Mouse (Mus musculus): ENCODE data around the gene Etfdh. TPM values are rescaled to one million over a fixed set of nuclear protein-coding genes. Genes with fewer than 3 reads are reported as not detected.

The Etfdh gene
- polyA plus RNA-seq, 1 experiment from 2014 or later: 56.7 TPM

GRCm38 (mm10) chr3:79563511-79563910 is 65.8 kb downstream of the Etfdh start:
- Histone ChIP-seq H3K4me2 (replicated peaks) (no peak overlapping the region), H3K4me3 (no peak overlapping the region), H3K27me3 (no peaks in the 10 kb centered on the region), H3K36me3 (no peaks in the 10 kb centered on the region), H3K27ac (no peak overlapping the region), H3K4me1 (peaks cover 7% of the 10 kb centered on the region), H3K9ac (no peak overlapping the region), H3K9me3 (no peaks in the 10 kb centered on the region)
- ATAC-seq (ENCODE audit: insufficient number of reproducible peaks, insufficient read depth, low FRiP score, low TSS enrichment): no peak
- 58% methylated on average over 2 of the region's 2 CpGs for WGBS

- peaks cover 7% of the 10 kb centered on the region for H3K4me1 ChIP-seq
- WGBS: 83% methylated on average over 10 of the region's 10 CpGs
- no peak overlapping the region for H3K4me3 ChIP-seq
- no peaks in the 10 kb centered on the region for H3K36me3 ChIP-seq
- H3K27ac ChIP-seq: no peak overlapping the region
- no peaks in the 10 kb centered on the region for H3K9me3 ChIP-seq
- H3K9ac ChIP-seq: no peak overlapping the region
- no peaks in the 10 kb centered on the region for H3K27me3 ChIP-seq
- no peak overlapping the region for H3K4me2 ChIP-seq (replicated peaks)
- no peak for ATAC-seq (ENCODE audit: insufficient number of reproducible peaks, insufficient read depth, low FRiP score, low TSS enrichment)
Observed at GRCm38 (mm10) chr3:79561784-79562715, 67.2 kb downstream of the Etfdh start.

DNA sequence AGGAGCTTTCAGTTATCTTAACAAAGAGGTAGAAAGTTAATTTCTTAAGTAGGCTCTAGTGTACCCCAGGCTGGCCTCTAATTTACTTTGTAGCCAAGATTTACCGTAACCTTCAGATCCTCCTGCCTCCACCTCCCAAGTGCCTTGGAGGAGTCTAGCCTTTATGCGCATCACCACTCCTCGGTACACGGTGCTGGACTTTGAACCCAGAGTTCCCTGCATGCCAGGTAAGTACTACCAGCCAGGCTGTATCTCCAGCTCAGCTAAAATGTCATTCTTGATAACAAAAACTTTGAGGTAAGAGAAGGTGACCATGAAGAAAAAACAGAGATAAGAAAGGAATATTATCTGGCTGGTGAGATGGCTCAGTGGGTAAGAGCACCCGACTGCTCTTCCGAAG is 68.7 kb downstream of the Etfdh start:
- no peaks in the 10 kb centered on the region for H3K4me1 ChIP-seq
- no peak overlapping the region for H3K4me3 ChIP-seq
- H3K4me2 ChIP-seq (replicated peaks): no peak overlapping the region
- no peaks in the 10 kb centered on the region for H3K27me3 ChIP-seq
- H3K36me3 ChIP-seq: no peaks in the 10 kb centered on the region
- H3K9ac ChIP-seq: no peak overlapping the region
- no peak overlapping the region for H3K27ac ChIP-seq
- no peak for ATAC-seq (ENCODE audit: insufficient number of reproducible peaks, insufficient read depth, low FRiP score, low TSS enrichment)
- H3K9me3 ChIP-seq: no peaks in the 10 kb centered on the region
- 94% methylated on average over 6 of the region's 6 CpGs for WGBS

DNA sequence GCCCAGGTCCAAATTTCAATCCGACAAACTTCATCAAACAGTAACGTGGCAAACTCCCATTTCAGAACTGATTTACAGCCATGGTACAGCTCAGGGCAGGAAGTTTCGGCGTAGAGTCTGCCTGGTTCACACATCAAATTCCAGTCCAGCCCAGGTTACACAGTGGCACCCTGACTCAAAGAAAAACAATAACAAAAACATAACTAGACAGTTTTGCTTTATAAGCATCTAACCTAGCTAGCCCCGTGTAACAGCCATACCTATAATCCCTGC is 69.6 kb downstream of the Etfdh start:
- H3K27ac ChIP-seq: no peak overlapping the region
- no peaks in the 10 kb centered on the region for H3K4me1 ChIP-seq
- H3K9me3 ChIP-seq: no peaks in the 10 kb centered on the region
- H3K27me3 ChIP-seq: no peaks in the 10 kb centered on the region
- no peak for ATAC-seq (ENCODE audit: insufficient number of reproducible peaks, insufficient read depth, low FRiP score, low TSS enrichment)
- H3K36me3 ChIP-seq: no peaks in the 10 kb centered on the region
- H3K4me3 ChIP-seq: no peak overlapping the region
- WGBS: 89% methylated on average over 5 of the region's 5 CpGs
- H3K9ac ChIP-seq: no peak overlapping the region
- H3K4me2 ChIP-seq (replicated peaks): no peak overlapping the region

DNA sequence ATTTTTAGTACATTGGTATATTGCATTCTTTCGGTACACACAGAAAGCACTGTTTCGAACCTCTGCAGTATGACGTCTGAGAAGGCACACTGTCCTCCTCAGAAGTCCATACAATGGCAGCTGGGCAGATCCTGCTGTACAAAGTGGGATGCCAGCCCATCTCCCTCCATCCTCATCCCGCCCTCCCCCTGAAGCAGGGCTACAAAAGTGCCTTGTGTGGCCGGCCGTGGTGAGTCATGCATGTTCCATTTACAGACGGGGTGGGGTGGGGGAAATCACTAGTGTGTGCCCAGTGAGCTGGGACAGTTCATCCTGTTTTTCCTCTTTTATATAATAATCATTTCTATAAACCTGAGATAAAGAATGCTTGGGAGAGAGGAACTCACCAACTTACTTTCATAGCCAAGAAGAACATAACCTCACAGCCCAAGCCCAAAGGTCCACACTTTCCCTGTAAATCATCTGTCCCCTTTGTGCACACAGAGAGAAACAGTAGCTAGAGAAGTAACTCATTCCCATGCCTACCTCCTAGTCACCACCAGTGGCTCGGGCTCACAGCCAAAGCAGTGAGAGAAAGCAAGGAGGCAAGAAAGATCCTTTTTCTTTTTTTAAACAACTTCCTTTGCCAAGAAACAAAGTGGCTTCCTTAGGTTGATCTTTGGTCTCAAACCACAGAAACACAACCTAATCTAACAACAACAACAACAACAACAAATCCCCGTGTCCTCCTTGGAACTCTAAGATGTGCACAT is 70.1 kb downstream of the Etfdh start:
- Histone ChIP-seq H3K9ac (no peak overlapping the region), H3K27ac (no peak overlapping the region), H3K36me3 (no peaks in the 10 kb centered on the region), H3K27me3 (no peaks in the 10 kb centered on the region), H3K9me3 (no peaks in the 10 kb centered on the region), H3K4me2 (replicated peaks) (no peak overlapping the region), H3K4me3 (no peak overlapping the region), H3K4me1 (no peaks in the 10 kb centered on the region)
- WGBS: 85% methylated on average over 9 of the region's 9 CpGs
- no peak for ATAC-seq (ENCODE audit: insufficient number of reproducible peaks, insufficient read depth, low FRiP score, low TSS enrichment)

DNA sequence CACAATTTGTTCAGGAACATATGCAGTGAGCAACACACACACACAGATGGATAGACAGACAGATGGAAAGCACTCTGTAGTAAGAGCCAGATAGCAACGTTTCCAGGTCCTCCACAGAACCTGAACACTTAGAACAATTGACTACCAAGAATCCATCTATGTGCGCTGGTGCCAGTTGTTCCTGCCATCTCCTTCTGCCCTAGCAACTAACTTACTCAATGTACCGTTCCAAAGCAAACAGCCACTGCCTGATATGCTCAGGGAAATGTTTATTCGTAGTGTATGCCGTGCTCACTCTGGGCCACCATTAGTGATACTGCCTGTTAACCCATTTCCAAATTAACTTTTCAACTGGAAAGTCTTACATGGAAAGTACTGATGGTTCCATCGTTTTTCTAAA is 74.2 kb downstream of the Etfdh start:
- WGBS: 92% methylated on average over 6 of the region's 6 CpGs
- Histone ChIP-seq H3K4me2 (replicated peaks) (no peak overlapping the region), H3K4me1 (no peaks in the 10 kb centered on the region), H3K9me3 (no peaks in the 10 kb centered on the region), H3K27ac (no peak overlapping the region), H3K36me3 (no peaks in the 10 kb centered on the region), H3K9ac (no peak overlapping the region), H3K4me3 (no peak overlapping the region), H3K27me3 (no peaks in the 10 kb centered on the region)
- ATAC-seq (ENCODE audit: insufficient number of reproducible peaks, insufficient read depth, low FRiP score, low TSS enrichment): no peak

Other genes with a start within 250 kb of the Etfdh start
- 7.0 and 7.8 TPM in 2 replicates for gene Fnip2, start 61.7 kb downstream of the Etfdh start, polyA plus RNA-seq (2016; fragmentation: Nextera tagmentation; extraction: Ambion mirVana)
- gene Ppid, start 38.2 kb downstream of the Etfdh start, polyA plus RNA-seq (2016; fragmentation: Nextera tagmentation; extraction: Ambion mirVana): 187 and 196 TPM in 2 replicates
- 39.8 and 40.0 TPM in 2 replicates for gene 4930579G24Rik, start 421 bp downstream of the Etfdh start, polyA plus RNA-seq (2016; fragmentation: Nextera tagmentation; extraction: Ambion mirVana)
- gene Rxfp1, start 108.4 kb upstream of the Etfdh start, polyA plus RNA-seq (2016; fragmentation: Nextera tagmentation; extraction: Ambion mirVana): 0.67 and 1.0 TPM in 2 replicates
- gene Tmem144, start 223.3 kb upstream of the Etfdh start, polyA plus RNA-seq (2016; fragmentation: Nextera tagmentation; extraction: Ambion mirVana): 2.5 and 3.2 TPM in 2 replicates

All from embryonic facial prominence, embryonic 12.5 days (tissue).